Mouse (Mus musculus): ENCODE results near the gene Cdkn2c. TPM values are rescaled to one million over a fixed set of nuclear protein-coding genes. Genes with fewer than 3 reads are reported as not detected.

Cdkn2c gene
- polyA plus RNA-seq, 1 experiment from 2014 or later, result 3.3 TPM

GRCm38 (mm10) chr4:109631029-109631428 is 36.0 kb downstream of the Cdkn2c start:
- 82% methylated on average over 4 of the region's 4 CpGs for WGBS
- H3K4me2 ChIP-seq, result no peak overlapping the region
- no peak for ATAC-seq (ENCODE audit: insufficient number of reproducible peaks, insufficient read depth, low FRiP score, low TSS enrichment, low read depth)

GRCm38 (mm10) chr4:109630215-109630614 is 36.8 kb downstream of the Cdkn2c start:
- WGBS, result 78% methylated on average over 2 of the region's 2 CpGs

More at GRCm38 (mm10) chr4:109631029-109631428, 36.0 kb downstream of the Cdkn2c start:
- Histone ChIP-seq H3K27ac (no peak overlapping the region), H3K4me3 (replicated peaks) (no peak overlapping the region), H3K9me3 (no peaks in the 10 kb centered on the region), H3K4me1 (replicated peaks) (no peaks in the 10 kb centered on the region), H3K9ac (replicated peaks) (no peak overlapping the region), H3K27me3 (no peaks in the 10 kb centered on the region), H3K36me3 (no peaks in the 10 kb centered on the region)

GRCm38 (mm10) chr4:109612596-109612995 is 54.4 kb downstream of the Cdkn2c start:
- no peaks in the 10 kb centered on the region for H3K9me3 ChIP-seq
- 78% methylated on average over 4 of the region's 4 CpGs for WGBS
- H3K27me3 ChIP-seq, result no peaks in the 10 kb centered on the region
- H3K4me2 ChIP-seq, result no peak overlapping the region
- no peak overlapping the region for H3K27ac ChIP-seq
- H3K4me3 ChIP-seq (replicated peaks), result no peak overlapping the region
- ATAC-seq (ENCODE audit: insufficient number of reproducible peaks, insufficient read depth, low FRiP score, low TSS enrichment, low read depth), result no peak
- H3K4me1 ChIP-seq (replicated peaks), result no peaks in the 10 kb centered on the region
- no peaks in the 10 kb centered on the region for H3K36me3 ChIP-seq
- H3K9ac ChIP-seq (replicated peaks), result no peak overlapping the region

More at GRCm38 (mm10) chr4:109630215-109630614, 36.8 kb downstream of the Cdkn2c start:
- no peak for ATAC-seq (ENCODE audit: insufficient number of reproducible peaks, insufficient read depth, low FRiP score, low TSS enrichment, low read depth)
- Histone ChIP-seq H3K4me2 (no peak overlapping the region), H3K9ac (replicated peaks) (no peak overlapping the region), H3K4me1 (replicated peaks) (no peaks in the 10 kb centered on the region), H3K9me3 (no peaks in the 10 kb centered on the region), H3K4me3 (replicated peaks) (no peak overlapping the region), H3K36me3 (no peaks in the 10 kb centered on the region), H3K27me3 (no peaks in the 10 kb centered on the region), H3K27ac (no peak overlapping the region)

Other genes with a start within 250 kb of the Cdkn2c start
- gene Rnf11, start 182.5 kb downstream of the Cdkn2c start, polyA plus RNA-seq (2016; fragmentation: Nextera tagmentation; extraction: Ambion mirVana), result 44.3 and 45.9 TPM in 2 replicates
- not detected in 2 replicates for gene 4930522H14Rik, start 135.9 kb downstream of the Cdkn2c start, polyA plus RNA-seq (2016; fragmentation: Nextera tagmentation; extraction: Ambion mirVana)
- 33.3 and 36.1 TPM in 2 replicates for gene Faf1, start 9.4 kb upstream of the Cdkn2c start, polyA plus RNA-seq (2016; fragmentation: Nextera tagmentation; extraction: Ambion mirVana)